Mouse (Mus musculus) kidney, embryonic 16.5 days (tissue): ENCODE results near the gene Card11. TPM values are rescaled to one million over a fixed set of nuclear protein-coding genes. Genes with fewer than 3 reads are reported as not detected.

ENCODE experiments used
- ATAC-seq: fragments of 200-750 bp; cut with Nextera tagmentation; 2 replicates; pipeline ENCODE4 v1.8.0; 2017; ENCODE audit warnings: moderate TSS enrichment; ENCODE audit not compliant: low FRiP score, low TSS enrichment
- H3K27ac ChIP-seq: fragments of 300-500 bp; sonication (generic); 2 replicates; pipeline ENCODE4 v1.5.1; 2014; ENCODE audit warnings: low read length
- H3K27me3 ChIP-seq: fragments of 300-500 bp; sonication (generic); 2 replicates; pipeline ENCODE4 v1.6.1; 2014; ENCODE audit warnings: low read length, control low read depth, mixed read lengths; ENCODE audit not compliant: insufficient read depth
- H3K36me3 ChIP-seq: fragments of 300-500 bp; sonication (generic); 2 replicates; pipeline ENCODE4 v1.6.1; 2014; ENCODE audit warnings: low read length, control low read depth, mixed read lengths; ENCODE audit not compliant: insufficient read depth
- H3K4me1 ChIP-seq: fragments of 300-500 bp; sonication (generic); 2 replicates; pipeline ENCODE4 v1.6.1; 2014; ENCODE audit warnings: low read length, control low read depth, mixed read lengths; ENCODE audit not compliant: insufficient read depth
- H3K4me2 ChIP-seq: fragments of 300-500 bp; sonication (generic); replicated peaks from 2 replicates; pipeline ENCODE4 v1.6.1; 2014; ENCODE audit warnings: low read depth, low read length
- H3K4me3 ChIP-seq: fragments of 300-500 bp; sonication (generic); 2 replicates; pipeline ENCODE4 v1.5.1; 2014; ENCODE audit warnings: mild to moderate bottlenecking, low read length
- H3K9ac ChIP-seq: fragments of 300-500 bp; sonication (generic); replicated peaks from 2 replicates; pipeline ENCODE4 v1.6.1; 2014; ENCODE audit warnings: low read length
- H3K9me3 ChIP-seq: fragments of 300-500 bp; sonication (generic); 2 replicates; pipeline ENCODE4 v1.6.1; 2016; ENCODE audit warnings: low read length, control low read depth
- WGBS: fragments of 180-500 bp; shearing (Covaris S2); extraction: QIAGEN DNeasy Blood & Tissue Kit; methylation state at CpG from one replicate; pipeline ENCODE4 v1.1.7; 2014; 5-methylcytosine and 5-hydroxymethylcytosine counted together
- polyA plus RNA-seq: library from polyadenylated mRNA; unstranded; fragments of >200 nt; fragmentation: Nextera tagmentation; extraction: Ambion mirVana; gene quantifications from 2 replicates; pipeline ENCODE4 v1.2.1, GENCODE M21; 2015

Gene Card11
- polyA plus RNA-seq, 1 experiment from 2014 or later, result 0.27 TPM

DNA sequence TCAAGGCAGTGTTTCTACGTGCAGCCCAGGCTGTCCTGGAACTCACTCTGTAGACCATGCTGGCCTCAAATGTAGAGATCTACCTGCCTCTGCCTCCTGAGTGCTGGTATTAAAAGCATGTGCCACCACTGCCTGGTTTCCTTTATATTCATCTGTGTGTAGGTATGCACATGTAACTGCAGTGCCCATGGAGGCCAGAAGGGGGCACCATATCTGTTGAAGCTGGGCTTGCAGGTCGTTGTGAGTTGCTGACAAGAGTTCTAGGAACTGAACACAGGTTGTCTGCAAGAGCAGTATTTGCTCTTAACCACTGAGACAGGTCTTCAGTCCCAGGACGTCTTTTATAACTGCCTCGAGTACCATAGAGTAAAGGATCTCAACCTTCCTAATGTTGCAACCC is 2.6 kb downstream of the Card11 start:
- Histone ChIP-seq H3K4me3 (no peak overlapping the region), H3K9me3 (no peaks in the 10 kb centered on the region), H3K27me3 (no peaks in the 10 kb centered on the region), H3K9ac (no peak overlapping the region), H3K4me2 (no peak overlapping the region), H3K27ac (no peak overlapping the region), H3K4me1 (no peaks in the 10 kb centered on the region), H3K36me3 (no peaks in the 10 kb centered on the region)
- WGBS, result 79% methylated on average over 4 of the region's 4 CpGs
- ATAC-seq, result no peak

DNA sequence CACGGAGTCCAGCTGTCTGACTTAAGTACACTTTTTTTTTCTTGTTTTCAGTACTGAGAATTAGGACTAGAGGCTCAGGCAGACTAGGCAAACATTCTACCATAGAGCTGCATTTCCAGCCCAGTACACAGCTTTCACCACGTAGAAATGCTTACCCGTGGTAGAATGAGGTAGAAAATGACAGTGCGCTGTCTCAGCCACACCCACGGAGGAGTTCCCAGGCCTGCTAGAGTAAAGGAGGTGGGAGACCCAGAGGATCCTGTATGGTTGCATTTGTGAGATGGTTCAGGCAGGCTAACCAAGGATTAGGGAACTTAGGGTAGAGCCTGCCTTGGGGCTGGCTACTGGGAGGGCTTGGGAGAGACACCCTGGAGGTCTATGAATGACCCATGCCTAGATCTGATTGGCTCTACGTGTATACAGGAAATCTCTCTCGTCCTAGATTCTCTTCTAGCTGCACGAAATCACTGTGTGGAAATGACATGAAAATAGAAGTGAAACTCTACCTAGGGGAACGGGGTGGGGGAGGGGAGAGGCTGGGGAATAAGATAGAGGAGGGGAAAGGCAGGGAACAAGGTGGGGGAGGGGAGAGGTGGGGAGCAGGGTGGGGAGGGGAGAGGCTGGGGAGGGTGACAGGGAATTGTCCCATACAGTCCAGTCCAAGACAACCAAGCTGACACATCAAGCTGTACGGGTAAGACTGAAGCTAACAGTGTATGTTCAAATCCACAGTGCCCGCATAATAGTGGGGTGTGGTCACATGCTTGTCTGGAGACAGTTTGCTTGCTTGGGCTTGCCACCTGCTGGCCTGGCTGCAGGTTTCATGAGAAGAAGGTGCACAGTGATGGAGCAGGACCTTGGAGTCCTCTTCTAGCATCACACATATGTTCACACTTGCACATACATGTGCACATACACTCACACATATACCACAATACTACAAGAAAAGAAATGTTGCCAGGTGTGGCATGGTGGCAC is 8.0 kb downstream of the Card11 start:
- H3K27me3 ChIP-seq, result no peaks in the 10 kb centered on the region

DNA sequence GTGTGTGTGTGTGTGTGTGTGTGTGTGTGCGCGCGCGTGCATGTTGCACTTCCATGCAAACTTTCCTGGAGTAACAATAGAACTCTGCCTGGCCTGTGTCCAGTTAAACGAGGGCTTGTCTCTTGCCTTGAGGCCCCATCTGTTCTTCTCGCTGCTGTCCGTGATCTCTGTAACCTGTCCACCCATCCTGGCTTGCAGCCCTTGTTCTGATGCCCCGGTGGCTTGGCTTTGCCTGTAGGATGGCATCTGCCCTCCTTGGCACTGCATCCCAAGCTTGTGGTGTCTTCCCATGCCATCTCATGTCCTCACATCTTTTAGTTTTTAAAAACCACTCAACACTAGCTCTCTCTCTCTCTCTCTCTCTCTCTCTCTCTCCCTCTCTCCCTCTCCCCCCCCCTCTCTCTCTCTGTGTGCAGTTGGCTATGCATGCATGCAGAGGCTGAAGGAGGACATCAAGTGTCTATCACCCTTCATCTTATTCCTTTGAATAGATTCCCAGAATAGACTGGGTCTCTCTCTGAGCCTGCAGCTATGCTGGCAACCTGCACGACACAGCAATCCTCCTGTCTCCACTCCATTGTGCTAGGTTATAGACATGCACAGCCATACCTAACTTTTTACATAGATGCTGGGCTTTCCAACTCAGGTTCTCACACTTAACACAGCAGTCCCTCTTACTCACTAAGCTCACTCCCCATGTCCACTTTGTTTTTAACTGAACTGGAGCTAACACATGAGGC is 14.9 kb downstream of the Card11 start:
- no peak overlapping the region for H3K27ac ChIP-seq
- no peak overlapping the region for H3K4me2 ChIP-seq
- H3K9me3 ChIP-seq, result no peaks in the 10 kb centered on the region
- no peaks in the 10 kb centered on the region for H3K27me3 ChIP-seq
- H3K4me3 ChIP-seq, result no peak overlapping the region
- 89% methylated on average over 9 of the region's 9 CpGs for WGBS
- no peak overlapping the region for H3K9ac ChIP-seq
- no peaks in the 10 kb centered on the region for H3K4me1 ChIP-seq
- ATAC-seq, result no peak
- H3K36me3 ChIP-seq, result no peaks in the 10 kb centered on the region

More for the DNA sequence above, 8.0 kb downstream of the Card11 start:
- Histone ChIP-seq H3K4me1 (no peaks in the 10 kb centered on the region), H3K27ac (no peak overlapping the region), H3K4me2 (no peak overlapping the region), H3K9me3 (no peaks in the 10 kb centered on the region), H3K4me3 (no peak overlapping the region), H3K9ac (no peak overlapping the region), H3K36me3 (no peaks in the 10 kb centered on the region)
- WGBS, result 61% methylated on average over 11 of the region's 11 CpGs
- ATAC-seq, result no peak

DNA sequence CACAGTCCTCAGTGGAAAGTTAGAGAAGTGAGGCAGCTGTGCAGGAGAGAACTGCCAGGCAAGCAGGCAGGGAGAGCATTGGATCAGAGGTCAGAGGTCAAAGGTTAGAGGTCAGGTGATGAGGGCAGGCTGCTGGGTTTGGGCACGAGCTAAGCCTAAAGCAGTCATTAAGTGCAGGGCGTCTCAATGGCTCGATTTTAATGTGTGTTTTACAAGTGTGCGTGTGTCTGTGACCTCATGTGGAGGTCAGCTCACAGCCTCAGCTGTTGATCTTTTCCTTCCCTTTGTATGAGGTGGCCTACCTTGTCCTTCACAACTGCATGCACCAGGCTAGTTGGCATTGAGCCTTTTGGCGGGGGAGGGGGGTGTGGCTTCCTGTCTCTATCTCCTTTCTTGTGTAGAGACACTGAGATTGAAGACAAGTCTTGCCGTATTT is 19.0 kb downstream of the Card11 start:
- no peak overlapping the region for H3K4me2 ChIP-seq
- H3K36me3 ChIP-seq, result no peaks in the 10 kb centered on the region
- no peaks in the 10 kb centered on the region for H3K27me3 ChIP-seq
- peaks cover 4% of the 10 kb centered on the region; the same call in 1 of the 2 replicates for H3K9me3 ChIP-seq
- H3K27ac ChIP-seq, result no peak overlapping the region
- WGBS, result 16% methylated on average over 6 of the region's 6 CpGs
- ATAC-seq, result no peak
- no peak overlapping the region for H3K4me3 ChIP-seq
- no peaks in the 10 kb centered on the region for H3K4me1 ChIP-seq
- no peak overlapping the region for H3K9ac ChIP-seq

DNA sequence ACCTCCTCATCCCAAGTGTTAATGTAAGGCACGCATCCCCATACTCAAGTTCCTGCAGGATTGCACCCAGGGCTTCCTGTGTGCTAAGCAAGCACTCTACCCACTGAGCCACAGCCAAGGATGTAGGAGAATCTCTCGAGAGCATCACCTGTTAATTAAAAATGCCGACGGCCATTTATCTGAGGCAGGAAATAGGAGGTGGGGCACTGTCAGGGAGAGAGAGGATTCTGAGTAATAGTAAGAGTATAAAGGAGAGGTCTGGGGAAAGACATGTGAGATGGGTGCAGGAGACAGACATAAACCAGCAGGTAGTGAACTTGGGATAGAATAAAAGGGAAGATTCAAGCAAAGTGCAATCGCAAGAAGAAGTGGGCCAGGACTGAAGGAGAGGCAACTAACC is 19.6 kb downstream of the Card11 start:
- H3K27ac ChIP-seq, result no peak overlapping the region
- H3K36me3 ChIP-seq, result no peaks in the 10 kb centered on the region
- no peaks in the 10 kb centered on the region for H3K4me1 ChIP-seq
- WGBS, result 59% methylated on average over 5 of the region's 5 CpGs
- no peak overlapping the region for H3K4me3 ChIP-seq
- no peak for ATAC-seq
- H3K9ac ChIP-seq, result no peak overlapping the region
- no peak overlapping the region for H3K4me2 ChIP-seq
- H3K27me3 ChIP-seq, result no peaks in the 10 kb centered on the region
- peaks cover 4% of the 10 kb centered on the region; the same call in 1 of the 2 replicates for H3K9me3 ChIP-seq

DNA sequence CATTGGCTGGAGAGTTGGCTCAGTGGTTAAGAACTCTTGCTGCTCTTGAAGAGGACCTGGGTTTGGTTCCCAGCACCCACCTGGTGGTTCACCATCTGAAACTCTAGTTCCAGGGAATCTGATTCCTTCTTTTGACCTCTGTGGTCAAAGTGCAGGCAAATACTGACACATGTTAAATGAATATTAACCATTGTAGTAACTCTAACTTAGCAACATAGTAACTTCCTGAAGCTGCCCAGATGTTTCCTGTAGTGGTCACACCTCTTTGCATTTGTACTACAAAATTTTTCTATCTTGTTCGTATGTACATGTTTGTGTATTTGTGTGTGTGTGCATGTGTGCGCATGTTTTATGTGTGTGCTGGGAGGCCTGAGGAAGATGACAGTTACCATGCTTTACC is 20.3 kb downstream of the Card11 start:
- H3K9me3 ChIP-seq, result peaks cover 4% of the 10 kb centered on the region; the same call in 1 of the 2 replicates
- 88% methylated on average over 2 of the region's 2 CpGs for WGBS
- no peaks in the 10 kb centered on the region for H3K36me3 ChIP-seq
- H3K4me1 ChIP-seq, result no peaks in the 10 kb centered on the region
- no peak overlapping the region for H3K4me2 ChIP-seq
- no peaks in the 10 kb centered on the region for H3K27me3 ChIP-seq
- no peak for ATAC-seq
- no peak overlapping the region for H3K4me3 ChIP-seq
- no peak overlapping the region for H3K27ac ChIP-seq
- H3K9ac ChIP-seq, result no peak overlapping the region

DNA sequence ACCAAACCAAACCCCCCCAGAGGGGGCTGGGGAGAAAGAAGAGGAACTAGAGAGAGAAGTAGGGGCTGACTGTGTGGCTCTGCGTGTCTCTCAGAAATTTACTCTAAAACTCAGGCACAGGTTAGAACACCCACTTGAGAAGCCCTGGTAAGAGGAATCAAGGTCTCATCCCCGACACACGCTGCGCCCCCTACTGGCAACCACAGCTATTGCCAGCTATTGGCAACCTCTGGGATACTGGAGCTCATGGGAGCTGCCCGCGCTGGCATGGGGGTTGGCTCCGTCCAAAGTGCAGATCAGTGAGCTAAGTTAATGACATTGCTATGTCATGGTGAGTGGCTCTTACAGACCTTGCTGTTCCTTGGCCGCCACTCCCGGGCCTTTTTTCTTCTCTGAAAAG is 37.4 kb downstream of the Card11 start:
- 38% methylated on average over 9 of the region's 9 CpGs for WGBS
- H3K9me3 ChIP-seq, result no peaks in the 10 kb centered on the region
- no peak overlapping the region for H3K4me2 ChIP-seq
- H3K4me3 ChIP-seq, result no peak overlapping the region
- H3K36me3 ChIP-seq, result no peaks in the 10 kb centered on the region
- H3K4me1 ChIP-seq, result no peaks in the 10 kb centered on the region
- no peak overlapping the region for H3K27ac ChIP-seq
- H3K9ac ChIP-seq, result no peak overlapping the region
- H3K27me3 ChIP-seq, result no peaks in the 10 kb centered on the region
- ATAC-seq, result peak; percentile 63

DNA sequence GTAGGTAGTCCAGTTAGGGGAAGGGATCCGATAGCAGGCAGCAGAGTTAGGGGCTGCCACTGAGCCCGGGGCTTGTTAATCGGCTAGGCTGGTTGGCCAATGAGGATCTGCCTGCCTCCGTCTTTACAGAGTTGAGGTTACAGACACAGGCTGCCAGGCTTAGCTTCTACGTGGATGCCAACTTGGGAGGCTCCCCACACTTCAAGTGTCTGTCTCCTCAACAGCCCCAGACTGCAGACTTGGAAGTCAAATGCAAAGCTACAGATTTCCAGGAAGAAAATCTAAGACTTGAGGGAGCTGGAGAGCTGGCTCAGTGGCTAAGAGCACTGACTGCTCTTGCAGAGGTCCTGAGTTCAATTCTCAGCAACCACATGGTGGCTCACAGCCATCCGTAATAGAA is 39.6 kb downstream of the Card11 start:
- H3K9ac ChIP-seq, result no peak overlapping the region
- H3K36me3 ChIP-seq, result no peaks in the 10 kb centered on the region
- no peak overlapping the region for H3K4me3 ChIP-seq
- no peak overlapping the region for H3K4me2 ChIP-seq
- H3K4me1 ChIP-seq, result no peaks in the 10 kb centered on the region
- H3K27ac ChIP-seq, result no peak overlapping the region
- ATAC-seq, result no peak
- no peaks in the 10 kb centered on the region for H3K27me3 ChIP-seq
- WGBS, result 78% methylated on average over 6 of the region's 6 CpGs
- no peaks in the 10 kb centered on the region for H3K9me3 ChIP-seq

DNA sequence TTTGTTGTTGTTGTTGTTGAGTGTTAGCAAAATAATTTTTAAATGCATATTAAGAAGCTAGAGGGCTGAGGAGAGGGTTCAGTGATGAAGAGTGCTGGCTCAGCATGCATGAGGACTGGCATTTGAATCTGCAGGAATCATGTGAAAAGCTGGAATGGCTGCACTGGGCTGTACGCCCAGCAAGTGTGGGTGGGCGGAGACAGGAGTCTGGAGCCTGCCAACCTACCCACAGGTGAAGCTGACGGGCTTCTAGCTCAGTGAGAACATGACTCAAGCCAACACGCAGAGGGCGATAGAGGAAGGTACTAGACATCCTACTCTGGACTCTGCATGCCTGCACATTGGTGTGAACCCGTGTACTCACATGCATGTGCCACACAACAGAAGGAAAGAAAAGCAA is 41.2 kb downstream of the Card11 start:
- Histone ChIP-seq H3K9ac (no peak overlapping the region), H3K4me1 (no peaks in the 10 kb centered on the region), H3K9me3 (no peaks in the 10 kb centered on the region), H3K4me3 (no peak overlapping the region), H3K27me3 (no peaks in the 10 kb centered on the region), H3K36me3 (no peaks in the 10 kb centered on the region), H3K27ac (no peak overlapping the region), H3K4me2 (no peak overlapping the region)
- WGBS, result 73% methylated on average over 6 of the region's 6 CpGs
- no peak for ATAC-seq

DNA sequence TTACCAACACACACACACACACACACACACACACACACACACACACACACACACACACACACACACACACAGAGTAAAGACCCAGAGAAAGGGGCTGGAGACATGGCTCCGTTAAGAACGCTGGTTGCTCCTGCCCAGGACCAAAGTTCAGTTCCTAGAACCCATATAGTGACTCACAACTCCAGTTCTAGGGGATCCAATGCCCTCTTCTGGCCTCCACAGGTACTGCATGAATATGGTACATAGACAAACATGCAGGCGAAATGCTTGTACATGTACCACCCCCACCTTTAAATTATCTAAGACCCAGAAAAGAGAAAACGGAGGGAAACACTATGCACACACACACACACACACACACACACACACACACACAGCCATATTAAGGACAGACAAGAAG is 43.3 kb downstream of the Card11 start:
- H3K27me3 ChIP-seq, result no peaks in the 10 kb centered on the region
- H3K4me2 ChIP-seq, result no peak overlapping the region
- H3K27ac ChIP-seq, result no peak overlapping the region
- WGBS, result 94% methylated on average over 4 of the region's 4 CpGs
- H3K4me1 ChIP-seq, result no peaks in the 10 kb centered on the region
- no peak overlapping the region for H3K9ac ChIP-seq
- no peak for ATAC-seq
- H3K9me3 ChIP-seq, result no peaks in the 10 kb centered on the region
- no peaks in the 10 kb centered on the region for H3K36me3 ChIP-seq
- no peak overlapping the region for H3K4me3 ChIP-seq
